Mouse (Mus musculus) urinary bladder, adult 2 months (tissue): ENCODE measurements around the gene F11r. TPM values are rescaled to one million over a fixed set of nuclear protein-coding genes. Genes with fewer than 3 reads are reported as not detected.
"Not testable (repeated sequence)": the region's sequence is repeated elsewhere in the genome, so short reads cannot be mapped to it uniquely, and the experiment has no call there.

Source experiments
- DNase-seq: peaks from one replicate; pipeline ENCODE4 v3.0.0; 2022; ENCODE audit warnings: low spot score
- polyA plus RNA-seq: library from polyadenylated mRNA; depleted of rRNA; stranded (reverse); fragments of >200 nt; gene quantifications from 2 replicates; pipeline ENCODE4 v1.2.3, GENCODE M21; 2012

Gene F11r
- polyA plus RNA-seq, 1 experiment, result 76.3 TPM

- DNase-seq, result no peak
Measured at GRCm38 (mm10) chr1:171470896-171471295, 33.6 kb downstream of the F11r start.

GRCm38 (mm10) chr1:171471452-171471851 is 34.1 kb downstream of the F11r start:
- DNase-seq, result no peak

GRCm38 (mm10) chr1:171471941-171472340 is 34.6 kb downstream of the F11r start:
- DNase-seq, result not testable (repeated sequence)

- DNase-seq, result no peak
Measured at GRCm38 (mm10) chr1:171473506-171473905, 36.2 kb downstream of the F11r start.

DNA sequence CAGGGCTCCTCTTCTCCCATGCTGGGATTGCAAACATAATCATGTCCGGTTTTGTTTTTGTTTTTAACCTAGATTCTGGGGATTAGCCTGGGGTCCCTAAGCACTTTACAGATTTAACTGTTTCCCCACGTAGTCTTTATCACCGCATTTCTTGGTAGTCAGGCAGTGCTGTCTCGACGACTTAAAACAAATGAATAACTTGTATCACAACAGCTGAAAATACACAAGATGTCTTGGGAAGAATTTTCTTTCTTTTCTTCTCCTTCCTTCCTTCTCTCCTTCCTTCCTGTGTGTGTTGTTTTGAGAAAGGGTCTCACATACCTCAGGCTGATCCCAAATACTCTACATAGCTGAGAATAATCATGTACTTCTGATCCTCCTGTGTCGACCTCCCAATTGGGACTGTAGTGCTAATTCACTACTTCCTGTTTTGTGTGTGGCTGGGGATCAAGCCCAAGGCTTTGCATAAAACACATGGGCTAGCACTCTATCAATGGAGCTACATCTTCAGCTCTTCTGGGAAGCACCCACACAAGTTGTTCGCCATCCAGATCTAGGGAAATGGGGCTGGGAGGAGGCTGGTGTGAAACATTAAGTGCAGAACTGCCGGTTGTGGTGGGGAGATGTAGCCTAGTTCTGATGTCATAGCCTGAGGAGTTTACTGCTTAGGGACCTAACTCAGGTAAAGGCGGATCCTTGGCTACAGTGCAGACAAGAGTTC is 36.7 kb downstream of the F11r start:
- DNase-seq, result no peak

DNA sequence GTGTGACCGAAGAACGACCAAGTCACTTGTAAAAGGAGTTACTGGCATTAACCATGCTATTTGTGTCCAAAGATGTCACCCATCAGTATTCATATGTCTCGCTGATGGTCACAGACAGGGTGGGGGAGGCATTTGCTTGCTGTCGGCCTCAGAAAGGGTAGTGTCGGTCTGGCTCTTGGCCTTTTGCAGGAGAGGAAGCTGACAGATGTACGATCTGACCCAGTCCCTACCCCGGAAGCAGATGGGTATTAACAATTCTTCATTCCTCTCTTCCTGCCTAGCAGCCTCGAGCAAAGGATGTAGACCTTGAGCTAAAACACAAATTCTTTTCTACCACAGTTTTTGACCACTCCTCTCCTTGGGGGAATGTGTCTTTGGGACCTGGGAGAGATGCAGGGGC is 39.8 kb downstream of the F11r start:
- no peak for DNase-seq

DNA sequence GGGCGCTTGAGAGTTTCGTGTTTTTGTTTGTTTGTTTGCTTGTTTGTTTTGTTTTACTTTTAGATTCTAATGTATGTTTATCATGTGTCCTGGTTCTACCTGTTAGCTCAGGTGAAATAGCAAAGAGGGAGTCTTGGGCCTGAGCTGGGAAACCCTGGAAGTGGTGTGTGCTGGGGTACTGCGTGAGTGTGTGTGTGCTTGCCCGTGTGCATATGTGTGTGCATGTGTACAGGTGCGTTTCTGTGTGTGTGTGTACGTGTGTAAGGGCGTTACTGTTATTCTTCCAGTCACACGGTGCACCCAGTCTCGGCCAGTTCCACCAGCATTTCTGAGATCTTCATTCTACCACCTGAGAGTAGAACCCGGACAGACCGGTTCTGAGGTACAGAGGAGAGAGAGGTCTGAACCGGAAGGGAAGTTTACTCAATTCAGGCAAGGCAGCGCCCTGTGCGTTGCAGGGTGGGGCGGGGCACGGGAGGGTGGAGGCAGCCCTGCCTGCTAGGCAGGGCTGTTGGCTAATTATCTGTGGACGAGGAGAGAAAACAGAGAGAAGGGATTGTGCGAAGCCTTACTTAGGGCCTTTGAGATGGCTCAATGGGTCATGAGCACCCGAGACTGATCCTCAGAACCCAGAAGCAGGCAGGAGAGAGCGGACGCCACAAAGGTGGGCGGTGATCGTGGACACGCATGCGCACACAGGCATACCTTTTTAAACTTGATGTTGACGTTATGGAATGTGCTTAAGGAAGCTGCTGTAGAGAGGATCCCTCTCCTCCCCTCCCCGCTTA is 40.6 kb downstream of the F11r start:
- DNase-seq, result peak; percentile 56

- DNase-seq, result peak; percentile 53
Measured at GRCm38 (mm10) chr1:171478968-171479367, 41.6 kb downstream of the F11r start.

GRCm38 (mm10) chr1:171494241-171494640 is 56.9 kb downstream of the F11r start:
- no peak for DNase-seq

GRCm38 (mm10) chr1:171495371-171495770 is 58.0 kb downstream of the F11r start:
- DNase-seq, result no peak

GRCm38 (mm10) chr1:171499856-171500255 is 62.5 kb downstream of the F11r start:
- DNase-seq, result no peak

GRCm38 (mm10) chr1:171501016-171501610 is 63.8 kb downstream of the F11r start:
- no peak for DNase-seq

GRCm38 (mm10) chr1:171501636-171502080 is 64.3 kb downstream of the F11r start:
- DNase-seq, result no peak

DNA sequence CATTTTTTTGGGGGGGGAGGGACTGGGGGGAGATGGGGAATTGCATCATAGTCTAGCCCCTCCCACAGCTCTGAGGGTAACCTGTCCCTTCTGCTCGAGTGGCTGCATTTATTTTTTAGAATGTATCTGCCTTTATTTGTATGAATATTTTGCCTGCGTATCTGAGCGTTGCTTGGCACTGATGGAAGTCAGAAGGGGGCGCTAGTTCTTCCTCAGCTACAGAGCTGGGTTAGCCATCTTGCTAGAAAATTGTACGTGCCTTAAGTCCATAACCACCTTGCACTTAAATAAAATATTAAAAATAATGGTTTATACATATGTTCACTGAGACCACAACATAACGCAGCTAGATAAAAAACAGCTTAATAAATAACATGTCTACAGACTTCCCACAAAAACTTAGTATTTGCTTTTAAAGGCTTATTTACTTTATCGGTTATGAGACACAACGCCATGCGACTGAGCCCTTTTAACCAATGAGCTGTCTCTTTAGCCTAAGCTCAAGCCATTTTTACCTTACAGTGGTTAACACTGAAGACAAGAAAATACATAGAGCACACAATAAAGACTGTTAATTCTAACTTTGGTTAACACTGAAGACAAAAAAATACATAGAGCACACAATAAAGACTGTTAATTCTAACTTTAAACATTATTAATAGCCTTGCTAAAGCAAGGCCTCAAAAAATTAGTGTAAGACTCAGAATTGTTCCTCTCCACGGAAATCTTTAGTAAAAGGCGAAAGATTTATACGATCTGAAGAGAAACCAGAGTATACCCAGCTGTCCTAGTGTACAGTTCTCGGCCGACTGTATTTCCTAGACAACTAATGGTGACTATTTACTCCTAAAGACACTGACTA is 65.3 kb downstream of the F11r start:
- DNase-seq, result no peak

DNA sequence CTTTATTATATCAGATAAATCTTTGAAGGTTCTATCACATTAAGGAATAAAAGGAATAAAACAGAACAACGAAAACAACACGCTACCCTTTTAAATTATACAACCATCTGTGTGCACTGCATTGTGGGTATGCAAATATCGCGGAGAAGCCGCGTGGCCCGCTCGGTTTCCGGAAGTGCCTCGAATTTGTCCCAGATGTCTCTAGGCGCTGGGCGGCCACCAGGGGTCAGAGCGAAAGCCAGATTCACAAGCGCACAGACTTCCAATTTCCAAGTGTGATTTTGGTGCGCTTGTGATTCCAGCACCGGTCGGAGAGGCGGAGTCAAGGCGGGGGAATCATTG is 65.9 kb downstream of the F11r start, which contains the start of gene Alyref2:
Gene Alyref2 (plus strand): TSS at position 229 of the 342 bp plus-strand sequence.
- no peak for DNase-seq

- peak; percentile 83 for DNase-seq
Measured at GRCm38 (mm10) chr1:171503592-171504291, 66.4 kb downstream of the F11r start.

DNA sequence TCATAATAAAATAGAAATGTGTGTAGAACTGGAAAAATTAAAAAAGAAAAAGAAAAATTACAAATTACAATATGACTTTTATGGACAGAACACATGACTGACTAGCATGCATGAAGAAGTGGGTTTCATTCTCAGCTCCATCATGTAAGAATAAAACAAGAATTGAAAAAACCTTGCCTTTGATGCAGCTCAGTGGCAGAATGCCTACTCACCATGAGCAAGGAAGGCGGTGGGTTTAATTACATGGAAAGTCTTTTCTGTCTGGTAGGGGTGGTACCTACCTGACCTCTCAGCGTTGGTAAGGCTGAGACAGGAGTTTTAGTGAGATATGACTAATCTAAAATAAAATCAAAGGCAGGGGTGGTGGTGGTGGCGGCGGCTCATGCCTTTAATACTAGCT is 67.3 kb downstream of the F11r start:
- DNase-seq, result no peak

DNA sequence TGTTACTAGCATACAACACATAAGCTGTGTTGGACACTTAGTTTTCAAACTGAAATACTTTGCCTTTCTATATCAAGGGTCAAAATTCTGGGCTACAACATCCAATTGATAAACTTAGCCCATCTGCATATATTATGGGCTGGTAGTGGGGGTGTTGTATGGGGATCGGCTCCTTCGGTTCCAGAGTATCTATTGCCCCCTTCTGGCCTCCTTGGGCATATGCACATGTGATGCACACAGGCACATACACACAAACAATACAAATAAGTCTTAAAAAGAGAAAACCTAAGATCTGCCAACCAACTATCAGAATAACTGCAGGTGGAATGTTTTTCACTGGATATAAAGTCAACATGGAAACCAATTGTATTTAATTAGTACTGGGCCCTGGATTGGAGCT is 75.9 kb downstream of the F11r start:
- DNase-seq, result no peak

- no peak for DNase-seq
Measured at GRCm38 (mm10) chr1:171513760-171514159, 76.4 kb downstream of the F11r start.
